Mouse (Mus musculus) forebrain, embryonic 16.5 days (tissue): ENCODE data around the gene Glrx5. TPM values are rescaled to one million over a fixed set of nuclear protein-coding genes. Genes with fewer than 3 reads are reported as not detected.

Experiments
- ATAC-seq: fragments of 200-750 bp; cut with Nextera tagmentation; 2 replicates; pipeline ENCODE4 v1.8.0; 2017; ENCODE audit warnings: mild to moderate bottlenecking, moderate library complexity
- H3K27ac ChIP-seq: fragments of 300-500 bp; sonication (generic); 2 replicates; pipeline ENCODE4 v1.5.1; 2014; ENCODE audit warnings: low read length, control low read depth
- H3K27me3 ChIP-seq: fragments of 300-500 bp; sonication (generic); replicated peaks from 2 replicates; pipeline ENCODE4 v1.6.1; 2014; ENCODE audit warnings: low read length; ENCODE audit not compliant: control insufficient read depth, insufficient read depth
- H3K36me3 ChIP-seq: fragments of 300-500 bp; sonication (generic); 2 replicates; pipeline ENCODE4 v1.6.1; 2014; ENCODE audit not compliant: control insufficient read depth, insufficient read depth
- H3K4me1 ChIP-seq: fragments of 300-500 bp; sonication (generic); replicated peaks from 2 replicates; pipeline ENCODE4 v1.6.1; 2014; ENCODE audit warnings: low read length; ENCODE audit not compliant: control insufficient read depth, insufficient read depth
- H3K4me2 ChIP-seq: fragments of 300-500 bp; sonication (generic); 2 replicates; pipeline ENCODE4 v1.6.1; 2014; ENCODE audit warnings: mild to moderate bottlenecking, low read length, control low read depth
- H3K4me3 ChIP-seq: fragments of 300-500 bp; sonication (generic); replicated peaks from 2 replicates; pipeline ENCODE4 v1.5.1; 2014; ENCODE audit warnings: mild to moderate bottlenecking, low read length, control low read depth
- H3K9ac ChIP-seq: fragments of 300-500 bp; sonication (generic); replicated peaks from 2 replicates; pipeline ENCODE4 v1.6.1; 2014; ENCODE audit warnings: low read depth, low read length, control low read depth
- H3K9me3 ChIP-seq: fragments of 300-500 bp; sonication (generic); 2 replicates; pipeline ENCODE4 v1.6.1; 2016; ENCODE audit warnings: low read length; ENCODE audit not compliant: control insufficient read depth
- WGBS: fragments of 180-500 bp; shearing (Covaris S2); extraction: QIAGEN DNeasy Blood & Tissue Kit; methylation state at CpG from one replicate; pipeline ENCODE4 v1.1.7; 2014; 5-methylcytosine and 5-hydroxymethylcytosine counted together
- polyA plus RNA-seq: library from polyadenylated mRNA; unstranded; fragments of >200 nt; fragmentation: Nextera tagmentation; extraction: Ambion mirVana; gene quantifications from 2 replicates; pipeline ENCODE4 v1.2.1, GENCODE M21; 2015

The Glrx5 gene
- polyA plus RNA-seq, 1 experiment from 2014 or later: 133 TPM

DNA sequence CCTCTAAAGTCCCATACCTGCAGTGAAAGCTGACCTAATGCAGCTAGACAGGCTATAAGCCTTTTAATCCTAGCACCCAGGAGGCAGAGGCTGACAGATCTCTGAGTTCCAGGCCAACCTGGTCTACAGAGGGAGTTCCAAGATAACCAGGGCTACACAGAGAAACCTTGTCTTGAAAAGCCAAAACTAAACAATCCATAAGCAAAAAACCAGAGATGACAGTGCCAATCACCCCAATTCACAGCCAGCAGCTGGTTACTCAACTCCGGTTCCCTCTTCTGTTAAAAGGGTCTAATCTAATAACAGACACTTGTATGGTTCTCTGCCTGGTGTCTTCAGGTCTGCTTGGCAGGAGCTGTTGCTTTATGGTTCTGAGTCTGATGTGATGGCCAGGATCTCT lies 20.9 kb upstream of the Glrx5 start:
- ATAC-seq: no peak
- H3K4me1 ChIP-seq: peaks cover 15% of the 10 kb centered on the region
- no peak overlapping the region for H3K4me3 ChIP-seq
- H3K27ac ChIP-seq: no peak overlapping the region
- H3K27me3 ChIP-seq: peaks cover 19% of the 10 kb centered on the region
- no peaks in the 10 kb centered on the region for H3K36me3 ChIP-seq
- 79% methylated on average over 1 of the region's 1 CpGs for WGBS
- no peak overlapping the region for H3K4me2 ChIP-seq
- no peaks in the 10 kb centered on the region for H3K9me3 ChIP-seq
- no peak overlapping the region for H3K9ac ChIP-seq

DNA sequence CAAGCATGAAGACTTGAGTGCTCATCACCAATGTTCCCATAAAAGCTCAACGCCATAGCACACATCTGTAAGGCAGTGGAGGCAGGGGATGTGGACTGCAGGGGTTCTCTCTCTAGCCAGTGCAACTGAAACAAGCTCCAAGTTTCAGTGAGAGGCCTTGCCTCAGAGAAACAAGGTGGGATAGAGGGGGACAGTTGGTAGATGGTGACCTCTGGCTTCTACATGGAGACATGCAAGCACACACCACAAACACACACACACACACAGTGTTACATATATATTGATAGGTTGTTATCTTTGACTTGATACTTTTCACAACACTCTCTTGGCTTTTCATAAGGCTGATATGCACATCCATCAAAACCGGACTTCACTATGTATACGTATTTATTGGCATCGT lies 20.2 kb upstream of the Glrx5 start:
- Histone ChIP-seq H3K27me3 (peaks cover 16% of the 10 kb centered on the region), H3K9ac (no peak overlapping the region), H3K36me3 (no peaks in the 10 kb centered on the region), H3K27ac (no peak overlapping the region), H3K4me3 (no peak overlapping the region), H3K4me1 (peaks cover 15% of the 10 kb centered on the region), H3K9me3 (no peaks in the 10 kb centered on the region), H3K4me2 (no peak overlapping the region)
- ATAC-seq: no peak
- WGBS: 90% methylated on average over 4 of the region's 4 CpGs

- Histone ChIP-seq H3K4me2 (no peak overlapping the region), H3K4me3 (no peak overlapping the region), H3K27me3 (peaks cover 12% of the 10 kb centered on the region), H3K9me3 (no peaks in the 10 kb centered on the region), H3K9ac (no peak overlapping the region), H3K4me1 (peaks cover 15% of the 10 kb centered on the region), H3K36me3 (no peaks in the 10 kb centered on the region), H3K27ac (no peak overlapping the region)
- ATAC-seq: no peak
- 60% methylated on average over 17 of the region's 17 CpGs for WGBS
Measured at GRCm38 (mm10) chr12:105013065-105013464, 19.4 kb upstream of the Glrx5 start.

DNA sequence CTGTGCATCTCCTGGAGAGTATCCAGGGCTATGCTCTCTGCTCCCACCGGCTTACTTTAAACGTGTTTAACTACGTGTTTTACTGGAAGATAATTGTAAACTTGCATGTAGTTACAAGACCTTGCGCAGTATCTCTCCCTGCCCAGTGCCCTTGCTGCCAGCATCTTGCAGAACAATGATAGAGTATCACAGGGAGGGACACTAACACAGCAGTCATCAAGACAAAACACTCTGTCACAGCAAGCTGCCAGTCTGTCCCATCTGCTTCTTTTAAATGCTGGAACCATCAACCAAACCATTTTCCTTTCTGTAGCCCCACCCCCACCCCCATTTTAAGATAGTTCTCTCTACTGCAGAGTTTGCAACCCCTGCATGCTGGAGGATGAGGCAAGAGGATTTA lies 16.3 kb upstream of the Glrx5 start:
- Histone ChIP-seq H3K4me1 (0 out of 2 replicates have a peak, but pooled peaks cover 3% of the 10 kb centered on the region), H3K36me3 (no peaks in the 10 kb centered on the region), H3K27me3 (no peaks in the 10 kb centered on the region), H3K9ac (no peak overlapping the region), H3K4me3 (no peak overlapping the region), H3K4me2 (no peak overlapping the region), H3K27ac (peak overlapping the region; percentile 5), H3K9me3 (no peaks in the 10 kb centered on the region)
- WGBS: 65% methylated on average over 4 of the region's 4 CpGs
- peak; percentile 71; the same call in 1 of the 2 replicates for ATAC-seq

DNA sequence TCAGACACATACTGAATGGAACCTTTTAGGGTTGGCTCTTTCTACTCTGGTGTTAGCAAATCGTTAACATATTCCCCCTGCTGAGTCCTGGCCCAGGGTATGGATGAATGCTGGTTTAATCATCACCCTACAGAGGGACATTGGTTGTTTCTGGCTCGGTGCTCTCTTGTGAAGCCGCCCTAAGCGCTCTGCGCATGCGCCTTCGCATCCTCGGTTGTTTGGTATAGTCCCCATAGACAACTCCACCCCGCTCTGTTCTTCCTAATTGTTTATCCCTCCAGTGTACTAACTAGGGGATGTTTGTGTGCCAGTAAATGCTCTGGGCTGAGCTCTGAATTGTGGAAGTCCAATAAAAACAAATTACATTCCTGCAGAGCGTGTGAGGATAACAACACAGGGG lies 15.8 kb upstream of the Glrx5 start:
- H3K27me3 ChIP-seq: no peaks in the 10 kb centered on the region

GRCm38 (mm10) chr12:105019359-105020219 lies 12.9 kb upstream of the Glrx5 start:
- no peak overlapping the region for H3K4me3 ChIP-seq
- H3K4me1 ChIP-seq: 0 out of 2 replicates have a peak, but pooled peaks cover 3% of the 10 kb centered on the region
- H3K27ac ChIP-seq: no peak overlapping the region
- H3K9ac ChIP-seq: no peak overlapping the region
- H3K9me3 ChIP-seq: peaks cover 2% of the 10 kb centered on the region; the same call in 1 of the 2 replicates
- H3K27me3 ChIP-seq: no peaks in the 10 kb centered on the region
- no peak overlapping the region for H3K4me2 ChIP-seq
- 50% methylated on average over 19 of the region's 19 CpGs for WGBS
- no peak for ATAC-seq
- no peaks in the 10 kb centered on the region for H3K36me3 ChIP-seq

More for the DNA sequence above, 15.8 kb upstream of the Glrx5 start:
- Histone ChIP-seq H3K9me3 (no peaks in the 10 kb centered on the region), H3K36me3 (no peaks in the 10 kb centered on the region), H3K4me1 (0 out of 2 replicates have a peak, but pooled peaks cover 3% of the 10 kb centered on the region), H3K27ac (peak overlapping the region; percentile 5), H3K9ac (no peak overlapping the region), H3K4me2 (no peak overlapping the region), H3K4me3 (no peak overlapping the region)
- peak; percentile 28; the same call in 1 of the 2 replicates for ATAC-seq
- 60% methylated on average over 10 of the region's 10 CpGs for WGBS

DNA sequence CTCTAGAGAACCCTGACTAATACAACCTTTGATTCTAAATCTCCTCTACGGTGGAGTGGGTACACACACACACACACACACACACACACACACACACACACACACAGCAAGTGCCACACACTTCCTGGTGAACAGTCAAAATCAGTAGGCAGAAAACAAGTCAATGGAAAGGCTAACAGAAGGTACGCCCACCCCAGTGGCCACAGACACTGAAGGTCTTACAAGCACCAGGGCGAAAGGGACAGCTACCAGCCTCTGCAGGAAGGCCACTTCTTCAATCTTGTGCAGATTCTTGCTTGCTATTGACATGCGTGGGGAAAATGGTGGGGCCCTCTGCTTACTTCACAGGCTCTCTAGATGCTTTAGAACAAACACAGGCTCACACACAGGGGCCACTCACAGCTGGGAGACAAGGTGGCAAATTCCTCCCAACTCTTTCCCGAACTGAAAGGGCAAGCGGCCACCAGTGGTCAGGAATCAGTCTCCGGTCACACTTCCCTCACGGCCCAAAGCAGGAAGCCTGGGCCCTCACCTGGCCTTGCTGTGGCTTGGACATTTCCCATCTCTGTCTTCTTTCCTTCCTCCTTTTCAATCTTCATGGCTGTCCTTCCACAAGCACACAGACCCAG lies 10.9 kb upstream of the Glrx5 start:
- WGBS: 91% methylated on average over 8 of the region's 8 CpGs
- no peak overlapping the region for H3K27ac ChIP-seq
- no peaks in the 10 kb centered on the region for H3K36me3 ChIP-seq
- no peak for ATAC-seq
- no peak overlapping the region for H3K4me2 ChIP-seq
- peaks cover 2% of the 10 kb centered on the region; the same call in 1 of the 2 replicates for H3K9me3 ChIP-seq
- H3K27me3 ChIP-seq: no peaks in the 10 kb centered on the region
- 0 out of 2 replicates have a peak, but pooled peaks cover 3% of the 10 kb centered on the region for H3K4me1 ChIP-seq
- H3K4me3 ChIP-seq: no peak overlapping the region
- H3K9ac ChIP-seq: no peak overlapping the region

DNA sequence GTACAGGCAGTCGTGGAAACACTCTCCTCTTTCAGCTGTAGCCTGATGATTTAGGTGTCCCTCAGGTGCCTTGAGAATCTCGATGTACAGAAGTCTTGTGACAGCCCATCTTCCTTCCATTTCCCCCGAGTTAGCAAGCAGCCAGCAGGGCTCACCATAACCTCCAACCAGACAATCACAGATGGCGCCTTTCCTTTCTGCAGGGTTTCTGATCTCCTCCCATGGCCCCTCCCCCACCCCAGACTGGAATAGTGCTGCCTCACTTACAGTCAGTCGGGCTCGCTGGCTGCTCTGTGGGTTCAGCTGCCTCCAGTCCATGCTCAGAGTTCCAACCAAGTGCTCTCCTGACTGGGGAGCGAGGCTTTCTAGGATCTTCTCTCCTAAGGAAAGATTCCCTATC lies 10.3 kb upstream of the Glrx5 start:
- ATAC-seq: no peak
- H3K4me1 ChIP-seq: 0 out of 2 replicates have a peak, but pooled peaks cover 3% of the 10 kb centered on the region
- peaks cover 2% of the 10 kb centered on the region; the same call in 1 of the 2 replicates for H3K9me3 ChIP-seq
- no peaks in the 10 kb centered on the region for H3K27me3 ChIP-seq
- H3K4me3 ChIP-seq: no peak overlapping the region
- WGBS: 67% methylated on average over 7 of the region's 7 CpGs
- no peak overlapping the region for H3K4me2 ChIP-seq
- no peak overlapping the region for H3K27ac ChIP-seq
- no peak overlapping the region for H3K9ac ChIP-seq
- no peaks in the 10 kb centered on the region for H3K36me3 ChIP-seq

- Histone ChIP-seq H3K9me3 (peaks cover 2% of the 10 kb centered on the region; the same call in 1 of the 2 replicates), H3K4me3 (no peak overlapping the region), H3K36me3 (no peaks in the 10 kb centered on the region), H3K4me1 (0 out of 2 replicates have a peak, but pooled peaks cover 3% of the 10 kb centered on the region), H3K9ac (no peak overlapping the region), H3K27me3 (no peaks in the 10 kb centered on the region), H3K27ac (no peak overlapping the region), H3K4me2 (no peak overlapping the region)
- WGBS: 96% methylated on average over 9 of the region's 9 CpGs
- ATAC-seq: no peak
Measured at GRCm38 (mm10) chr12:105022776-105023175, 9.7 kb upstream of the Glrx5 start.
